ENCODE assay signal across 9 mouse cellular contexts in genomic region chr3:89250435-89251040, GRCm38 (mm10). TPM values are rescaled to one million over a fixed set of nuclear protein-coding genes. Genes with fewer than 3 reads are reported as not detected.
DNase-seq lines count a peak whose midpoint lies in the region; ATAC-seq and TF ChIP-seq lines count a peak whose summit lies in the region.
"Had no signal": no experiment of that assay in that cellular context is flagged by ENCODE, and none has a peak within 500 bp of the region (broad histone marks: within the 10 kb centered on the region; RNA-seq: fewer than 3 reads in every experiment).

No protein-coding gene starts in this region.

- peak; percentile 32; the same call in 1 of the 2 replicates for TF ChIP-seq EP300 in CH12.LX (IDR thresholded peaks at IDR 0.05; ENCODE audit: low read length)

- H3K4me2 ChIP-seq in CH12.LX (ENCODE audit: insufficient read depth, low read depth, poor library complexity, severe bottlenecking) = peak overlapping the region; percentile 94
- 0 out of 2 replicates have a peak overlapping the region, but pooled peaks have one; percentile 55 for H3K4me2 ChIP-seq in heart, embryonic 12.5 days
- no peak overlapping the region for H3K4me2 ChIP-seq in forebrain, embryonic 13.5 days

- TF ChIP-seq POLR2A in CH12.LX (IDR thresholded peaks at IDR 0.05; ENCODE audit: low read depth, low read length) = peak; percentile 43

- dilution Hi-C loops in CH12.LX (cut with MboI; ENCODE audit: extremely low pct_ligation_motif_present, extremely low pct_unique_long_range_greater_than_20kb, low sequenced_read_pairs) = no loop called here

- peak; percentile 65 for DNase-seq in gastrocnemius, adult 18-20 months (ENCODE audit: low spot score)
- no peak for DNase-seq in gastrocnemius, adult 8-10 months (ENCODE audit: low spot score in 2 of 2)
- DNase-seq in CH12.LX (ENCODE audit: extremely low read depth) = peak; percentile 67
- DNase-seq in cerebellum, adult 9-11 months = peak; percentile 70
- peak; percentile 55 for DNase-seq in limb, embryonic 10.5 days (ENCODE audit: low spot score)

- whole genome bisulfite sequencing in heart, embryonic 12.5 days = 20% methylated on average over 7 of the region's 7 CpGs
- 18% methylated on average over 7 of the region's 7 CpGs for WGBS in limb, embryonic 10.5 days
- WGBS in forebrain, embryonic 13.5 days = 20% methylated on average over 7 of the region's 7 CpGs

- peaks cover 17% of the 10 kb centered on the region for H3K79me2 ChIP-seq in CH12.LX (replicated peaks; ENCODE audit: control insufficient read depth, extremely low read depth, insufficient read depth, poor library complexity, severe bottlenecking)

- H3K9me3 ChIP-seq in CH12.LX (replicated peaks; ENCODE audit: low read length) = peaks cover 5% of the 10 kb centered on the region
- no peaks in the 10 kb centered on the region for H3K9me3 ChIP-seq in heart, embryonic 12.5 days (replicated peaks)
- no peaks in the 10 kb centered on the region for H3K9me3 ChIP-seq in limb, embryonic 10.5 days (replicated peaks)
- H3K9me3 ChIP-seq in forebrain, embryonic 13.5 days (replicated peaks) = no peaks in the 10 kb centered on the region
- H3K9me3 ChIP-seq: midbrain, embryonic 12.5 days had no signal

- H3K27me3 ChIP-seq in CH12.LX (replicated peaks) = no peaks in the 10 kb centered on the region
- H3K27me3 ChIP-seq in heart, embryonic 12.5 days (replicated peaks) = peaks cover 8% of the 10 kb centered on the region
- H3K27me3 ChIP-seq in limb, embryonic 10.5 days (ENCODE audit: low read depth, poor library complexity, severe bottlenecking) = peaks cover 11% of the 10 kb centered on the region; the same call in 1 of the 2 replicates
- H3K27me3 ChIP-seq in forebrain, embryonic 13.5 days = peaks cover 10% of the 10 kb centered on the region; the same call in 1 of the 2 replicates

- H3K4me3 ChIP-seq in CH12.LX (replicated peaks in 1 of 3; ENCODE audit: low read depth in 2 of 3, low read length in 2 of 3, poor library complexity in 1 of 3) = peak overlapping the region in 2 of 3 experiments; percentile 26 to 62
- H3K4me3 ChIP-seq in heart, embryonic 12.5 days = no peak overlapping the region
- peak overlapping the region; percentile 3; the same call in 1 of the 2 replicates for H3K4me3 ChIP-seq in limb, embryonic 10.5 days
- no peak overlapping the region for H3K4me3 ChIP-seq in forebrain, embryonic 13.5 days
- H3K4me3 ChIP-seq: midbrain, embryonic 12.5 days had no signal

- peak overlapping the region; percentile 13; the same call in 1 of the 2 replicates for H3K9ac ChIP-seq in CH12.LX (ENCODE audit: insufficient read depth, low read depth)
- no peak overlapping the region for H3K9ac ChIP-seq in heart, embryonic 12.5 days
- no peak overlapping the region for H3K9ac ChIP-seq in forebrain, embryonic 13.5 days
- H3K9ac ChIP-seq: midbrain, embryonic 12.5 days had no signal

- peak overlapping the region; percentile 67 for H3K27ac ChIP-seq in CH12.LX (ENCODE audit: insufficient read depth, low read depth)
- H3K27ac ChIP-seq in heart, embryonic 12.5 days (ENCODE audit: poor library complexity, severe bottlenecking) = no peak overlapping the region
- H3K27ac ChIP-seq in limb, embryonic 10.5 days = no peak overlapping the region; the same call in 1 of the 2 replicates
- H3K27ac ChIP-seq in forebrain, embryonic 13.5 days = no peak overlapping the region
- H3K27ac ChIP-seq: midbrain, embryonic 12.5 days had no signal

- H3K36me3 ChIP-seq in CH12.LX (replicated peaks in 1 of 2; ENCODE audit: control insufficient read depth in 1 of 2, insufficient read depth in 1 of 2, low read length in 1 of 2) = peaks cover 14 to 24% of the 10 kb centered on the region in 2 experiments
- H3K36me3 ChIP-seq in heart, embryonic 12.5 days = peaks cover 21% of the 10 kb centered on the region
- H3K36me3 ChIP-seq in limb, embryonic 10.5 days = peaks cover 26% of the 10 kb centered on the region
- H3K36me3 ChIP-seq in forebrain, embryonic 13.5 days (ENCODE audit: poor library complexity, severe bottlenecking) = peaks cover 19% of the 10 kb centered on the region

- TF ChIP-seq CTCF in CH12.LX (conservative IDR thresholded peaks at IDR 0.05 in 1 of 2, IDR thresholded peaks at IDR 0.05 in 1 of 2; ENCODE audit: low read depth in 2 of 2, low read length in 2 of 2) = peak; percentile 61 to 94

- TF ChIP-seq RAD21 in CH12.LX (IDR thresholded peaks at IDR 0.05; ENCODE audit: low read depth, low read length) = peak; percentile 92

- ATAC-seq in heart, embryonic 12.5 days (ENCODE audit: insufficient number of reproducible peaks, low FRiP score) = no peak
- peak; percentile 38 for ATAC-seq in neutrophil, adult 5-6 weeks (ENCODE audit: extremely low read depth, insufficient number of reproducible peaks, low FRiP score, poor library complexity, severe bottlenecking)
- no peak for ATAC-seq in forebrain, embryonic 13.5 days

- in situ Hi-C loops in CH12.LX (cut with MboI; ENCODE audit: low pct_ligation_motif_present, low pct_unique_long_range_greater_than_20kb, low sequenced_read_pairs) = no loop called here

- H3K4me1 ChIP-seq in CH12.LX (ENCODE audit: control insufficient read depth in 1 of 2, insufficient read depth in 2 of 2) = peaks cover 10 to 53% of the 10 kb centered on the region in 2 experiments
- H3K4me1 ChIP-seq in heart, embryonic 12.5 days (replicated peaks) = peaks cover 34% of the 10 kb centered on the region
- peaks cover 61% of the 10 kb centered on the region for H3K4me1 ChIP-seq in limb, embryonic 10.5 days
- peaks cover 31% of the 10 kb centered on the region for H3K4me1 ChIP-seq in forebrain, embryonic 13.5 days

TF ChIP-seq in CH12.LX, 34 proteins besides CTCF, POLR2A, EP300 and RAD21 (continues in another document):
- TF ChIP-seq ZMIZ1 (IDR thresholded peaks at IDR 0.05; ENCODE audit: low read depth, low read length) (peak; percentile 51; the same call in 1 of the 2 replicates), E2F4 (IDR thresholded peaks at IDR 0.05; ENCODE audit: insufficient replicate concordance, low read depth, low read length) (0 out of 2 replicates have a peak, but pooled peaks have one; percentile 24), GABPA (IDR thresholded peaks at IDR 0.05; ENCODE audit: insufficient replicate concordance, low read depth, low read length) (no peak), UBTF (IDR thresholded peaks at IDR 0.05; ENCODE audit: low read depth, low read length) (0 out of 2 replicates have a peak, but pooled peaks have one; percentile 22)

RNA-seq across cellular contexts. Expression of gene Trim46, which starts 4.4 kb away (rescaled TPM):
- under 1 TPM; 0.14 to 0.31 TPM for total RNA-seq in gastrocnemius, adult 18-20 months (2021)
- total RNA-seq in gastrocnemius, adult 8-10 months (2022) = under 1 TPM; 0.10 to 0.45 (median 0.11) TPM
- total RNA-seq in CH12.LX (2012; rRNA removed) (1.9 and 2.0 TPM in 2 replicates), CH12.LX (2014; rRNA removed) (0.36 TPM in 2 replicates)
- polyA plus RNA-seq in CH12.LX (2012; ENCODE audit: insufficient read length, low read depth) = 1.4 and 1.9 TPM in 2 replicates
- 0.89 and 1.1 TPM in 2 replicates for polyA plus RNA-seq in heart, embryonic 12.5 days (2016; fragmentation: Nextera tagmentation; extraction: Ambion mirVana)
- polyA plus RNA-seq in limb, embryonic 10.5 days (2016; fragmentation: Nextera tagmentation; extraction: Ambion mirVana) = 3.4 and 6.1 TPM in 2 replicates
- 2.2 and 2.3 TPM in 2 replicates for total RNA-seq in neutrophil, adult 5-6 weeks (2017)
- 36.6 and 43.2 TPM in 2 replicates for polyA plus RNA-seq in forebrain, embryonic 13.5 days (2015; fragmentation: Nextera tagmentation; extraction: Ambion mirVana)

RNA-seq across cellular contexts. Expression of gene Krtcap2, which starts 4.8 kb away (rescaled TPM):
- 10 to 100 TPM; 70.2 to 74.5 TPM for total RNA-seq in gastrocnemius, adult 18-20 months (2021)
- total RNA-seq in gastrocnemius, adult 8-10 months (2022) = 10 to 100 TPM; 64.7 to 88.3 (median 74.6) TPM
- 141 and 143 TPM in 2 replicates for total RNA-seq in CH12.LX (2012; rRNA removed)
- 127 and 180 TPM in 2 replicates for total RNA-seq in CH12.LX (2014; rRNA removed)
- polyA plus RNA-seq in CH12.LX (2012; ENCODE audit: insufficient read length, low read depth) = 198 and 230 TPM in 2 replicates
- 243 and 262 TPM in 2 replicates for polyA plus RNA-seq in heart, embryonic 12.5 days (2016; fragmentation: Nextera tagmentation; extraction: Ambion mirVana)
- polyA plus RNA-seq in limb, embryonic 10.5 days (2016; fragmentation: Nextera tagmentation; extraction: Ambion mirVana) = 272 and 282 TPM in 2 replicates
- 52.2 and 53.9 TPM in 2 replicates for total RNA-seq in neutrophil, adult 5-6 weeks (2017)
- polyA plus RNA-seq in forebrain, embryonic 13.5 days (2015; fragmentation: Nextera tagmentation; extraction: Ambion mirVana) = 221 and 237 TPM in 2 replicates

RNA-seq across cellular contexts. Expression of gene Dpm3, which starts 8.6 kb away (rescaled TPM):
- 10 to 100 TPM; 22.6 to 24.3 TPM for total RNA-seq in gastrocnemius, adult 18-20 months (2021)
- total RNA-seq in gastrocnemius, adult 8-10 months (2022) = 10 to 100 TPM; 15.9 to 28.8 (median 19.6) TPM
- total RNA-seq in CH12.LX (2012; rRNA removed) = 189 and 228 TPM in 2 replicates
- 45.8 and 52.7 TPM in 2 replicates for total RNA-seq in CH12.LX (2014; rRNA removed)
- polyA plus RNA-seq in CH12.LX (2012; ENCODE audit: insufficient read length, low read depth) = 70.4 and 74.8 TPM in 2 replicates
- polyA plus RNA-seq in heart, embryonic 12.5 days (2016; fragmentation: Nextera tagmentation; extraction: Ambion mirVana) = 65.1 and 79.2 TPM in 2 replicates
- 82.5 and 84.0 TPM in 2 replicates for polyA plus RNA-seq in limb, embryonic 10.5 days (2016; fragmentation: Nextera tagmentation; extraction: Ambion mirVana)
- total RNA-seq in neutrophil, adult 5-6 weeks (2017) = 25.7 and 30.4 TPM in 2 replicates
- 100 and 106 TPM in 2 replicates for polyA plus RNA-seq in forebrain, embryonic 13.5 days (2015; fragmentation: Nextera tagmentation; extraction: Ambion mirVana)

RNA-seq across cellular contexts. Expression of gene Slc50a1, which starts 19.8 kb away (rescaled TPM):
- total RNA-seq in gastrocnemius, adult 18-20 months (2021) = 1 to 10 TPM; 7.0 to 8.9 TPM
- total RNA-seq in gastrocnemius, adult 8-10 months (2022) = 1 to 10 TPM; 6.3 to 9.0 (median 7.7) TPM
- 47.8 and 50.9 TPM in 2 replicates for total RNA-seq in CH12.LX (2012; rRNA removed)
- total RNA-seq in CH12.LX (2014; rRNA removed) = 40.6 and 41.8 TPM in 2 replicates
- 44.7 and 56.0 TPM in 2 replicates for polyA plus RNA-seq in CH12.LX (2012; ENCODE audit: insufficient read length, low read depth)
- 40.9 and 42.9 TPM in 2 replicates for polyA plus RNA-seq in heart, embryonic 12.5 days (2016; fragmentation: Nextera tagmentation; extraction: Ambion mirVana)
- polyA plus RNA-seq in limb, embryonic 10.5 days (2016; fragmentation: Nextera tagmentation; extraction: Ambion mirVana) = 33.2 and 41.3 TPM in 2 replicates
- 99.3 and 112 TPM in 2 replicates for total RNA-seq in neutrophil, adult 5-6 weeks (2017)
- 25.8 and 32.7 TPM in 2 replicates for polyA plus RNA-seq in forebrain, embryonic 13.5 days (2015; fragmentation: Nextera tagmentation; extraction: Ambion mirVana)

RNA-seq across cellular contexts. Expression of gene Muc1, which starts 21.7 kb away (rescaled TPM):
- total RNA-seq in gastrocnemius, adult 18-20 months (2021) = under 1 TPM; 0.18 to 0.40 TPM
- total RNA-seq in gastrocnemius, adult 8-10 months (2022) = 1 to 10 TPM in 1 of 4 experiments, under 1 TPM in 3; 0.24 to 1.0 (median 0.52) TPM
- total RNA-seq in CH12.LX (2012; rRNA removed) (0.38 and 0.50 TPM in 2 replicates), CH12.LX (2014; rRNA removed) (0.09 and 0.28 TPM in 2 replicates)
- 0.60 and 0.71 TPM in 2 replicates for polyA plus RNA-seq in CH12.LX (2012; ENCODE audit: insufficient read length, low read depth)
- 0.48 TPM in 1 of 2 replicates, not detected in the other for polyA plus RNA-seq in heart, embryonic 12.5 days (2016; fragmentation: Nextera tagmentation; extraction: Ambion mirVana)
- polyA plus RNA-seq in limb, embryonic 10.5 days (2016; fragmentation: Nextera tagmentation; extraction: Ambion mirVana) = 0.24 and 0.74 TPM in 2 replicates
- total RNA-seq in neutrophil, adult 5-6 weeks (2017) = 4.5 and 7.1 TPM in 2 replicates
- 2.8 and 3.1 TPM in 2 replicates for polyA plus RNA-seq in forebrain, embryonic 13.5 days (2015; fragmentation: Nextera tagmentation; extraction: Ambion mirVana)

Comparison
In these comparisons a context has a peak if more than half of its experiments do, and no peak if none do; other contexts are left out.
1. DNase-seq: peak in gastrocnemius, adult 18-20 months (single experiment), CH12.LX (single experiment), cerebellum, adult 9-11 months (single experiment) and limb, embryonic 10.5 days (single experiment); none in gastrocnemius, adult 8-10 months (0 of 2).
2. H3K4me3 ChIP-seq: peak in CH12.LX (2 of 3) and limb, embryonic 10.5 days (single experiment); none in heart, embryonic 12.5 days (single experiment) and forebrain, embryonic 13.5 days (single experiment).